Mouse (Mus musculus) layer of hippocampus, adult 9-11 months (tissue): ENCODE results near the gene Sap25.

Experiments
- DNase-seq: peaks from one replicate; pipeline ENCODE4 v3.0.0; 2022

Sap25 gene

DNA sequence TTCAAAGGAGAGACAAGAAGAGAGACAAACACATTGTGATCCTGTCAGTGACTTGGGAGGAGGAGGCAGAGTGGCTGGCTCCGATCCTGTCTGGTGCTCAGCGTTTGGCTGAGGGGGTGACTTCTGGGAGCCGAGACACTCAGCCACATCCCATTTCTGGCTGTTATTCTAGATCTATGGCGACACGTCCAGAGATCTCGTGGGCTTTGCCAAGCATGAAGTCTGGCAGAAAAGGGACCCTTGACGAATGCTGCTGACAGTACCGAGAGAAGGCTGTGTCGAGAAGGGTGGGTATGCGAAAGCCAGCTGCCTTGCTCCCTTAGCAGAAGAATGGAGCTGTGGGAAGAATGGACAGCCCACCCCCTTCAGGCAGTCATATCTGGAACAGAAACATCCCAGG lies 27.8 kb downstream of the Sap25 start:
- no peak for DNase-seq

DNA sequence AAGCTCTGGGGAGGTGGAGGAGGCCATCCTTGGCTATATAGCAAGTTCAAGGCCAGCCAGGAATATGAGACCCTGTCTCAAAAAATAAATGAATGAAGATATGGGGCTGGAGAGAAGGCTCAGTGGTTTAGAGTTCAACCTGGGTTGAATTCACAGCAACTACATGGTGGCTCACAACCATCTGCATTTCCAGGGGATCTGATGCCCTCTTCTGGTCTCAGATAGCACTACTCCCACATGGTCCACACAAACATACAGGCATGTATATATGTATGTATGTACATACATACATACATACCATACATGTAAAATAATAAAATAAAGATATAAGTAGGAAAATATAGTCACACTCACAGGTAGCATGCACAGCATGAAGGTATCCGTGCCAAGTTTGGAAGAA lies 29.1 kb downstream of the Sap25 start:
- DNase-seq, result no peak

DNA sequence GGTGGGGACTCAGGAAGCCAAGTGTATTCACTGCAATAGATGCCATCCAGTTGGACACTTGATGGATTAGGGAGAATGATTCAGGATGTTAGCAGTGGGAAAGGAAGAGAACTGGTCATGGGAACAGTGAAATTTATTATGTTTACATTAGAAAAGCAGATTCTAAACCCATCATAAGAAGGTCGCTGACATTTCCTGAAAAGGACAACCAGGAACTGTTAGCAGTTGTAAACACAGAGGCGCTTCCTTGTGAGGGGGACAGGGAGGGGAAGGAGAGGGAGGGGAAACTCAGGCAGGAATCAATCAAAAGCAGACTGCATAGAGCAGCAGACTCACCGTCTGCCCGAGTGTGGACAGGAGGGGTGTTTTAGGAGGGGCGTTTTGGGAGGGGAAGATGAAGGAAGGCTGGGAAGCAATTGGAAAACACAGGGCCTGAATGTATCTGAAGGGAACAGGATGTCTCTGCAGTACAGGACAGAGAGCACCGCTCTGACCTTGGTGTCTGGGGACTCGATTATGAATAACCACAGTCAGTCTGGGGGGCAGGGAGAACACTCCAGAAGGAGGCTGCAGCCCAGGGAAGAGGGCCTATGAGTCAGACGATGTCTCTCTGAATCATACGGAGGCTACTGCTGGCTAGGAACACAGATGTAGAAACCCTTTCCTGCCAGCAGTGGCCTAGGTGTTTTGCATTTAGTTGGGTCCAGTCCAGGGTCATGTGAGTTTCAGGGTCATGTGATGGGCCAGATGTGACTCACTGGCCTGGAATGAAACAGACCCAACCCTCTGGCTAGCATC lies 30.5 kb downstream of the Sap25 start:
- DNase-seq, result no peak

GRCm38 (mm10) chr5:137672361-137672760 lies 31.2 kb downstream of the Sap25 start:
- no peak for DNase-seq

- no peak for DNase-seq
Measured at GRCm38 (mm10) chr5:137673015-137673414, 31.9 kb downstream of the Sap25 start.

- DNase-seq, result no peak
Measured at GRCm38 (mm10) chr5:137674786-137675185, 33.7 kb downstream of the Sap25 start.

GRCm38 (mm10) chr5:137677859-137678258 lies 36.7 kb downstream of the Sap25 start:
- peak; percentile 37 for DNase-seq

- DNase-seq, result no peak
Measured at GRCm38 (mm10) chr5:137678736-137679135, 37.6 kb downstream of the Sap25 start.

DNA sequence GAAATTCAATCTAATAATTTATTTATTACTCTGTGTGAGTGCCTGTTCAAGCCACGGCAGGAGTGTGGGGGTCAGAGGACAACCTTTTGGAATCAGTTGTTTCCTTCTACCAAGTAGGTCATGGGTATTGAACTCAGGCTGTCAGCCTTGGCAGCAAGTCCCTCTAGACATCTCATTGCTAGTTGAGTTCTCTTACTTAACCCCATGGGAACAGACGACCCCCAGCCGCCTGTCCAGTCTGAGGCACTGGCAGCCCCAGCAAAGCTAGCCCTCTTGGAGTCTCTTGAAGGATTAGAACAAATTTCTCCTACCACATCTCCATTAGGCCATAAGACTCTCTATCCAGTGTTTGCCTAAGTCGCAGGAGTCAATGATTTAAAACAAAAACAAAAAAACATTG lies 38.6 kb downstream of the Sap25 start:
- DNase-seq, result no peak

GRCm38 (mm10) chr5:137682526-137682925 lies 41.4 kb downstream of the Sap25 start:
- peak; percentile 32 for DNase-seq

DNA sequence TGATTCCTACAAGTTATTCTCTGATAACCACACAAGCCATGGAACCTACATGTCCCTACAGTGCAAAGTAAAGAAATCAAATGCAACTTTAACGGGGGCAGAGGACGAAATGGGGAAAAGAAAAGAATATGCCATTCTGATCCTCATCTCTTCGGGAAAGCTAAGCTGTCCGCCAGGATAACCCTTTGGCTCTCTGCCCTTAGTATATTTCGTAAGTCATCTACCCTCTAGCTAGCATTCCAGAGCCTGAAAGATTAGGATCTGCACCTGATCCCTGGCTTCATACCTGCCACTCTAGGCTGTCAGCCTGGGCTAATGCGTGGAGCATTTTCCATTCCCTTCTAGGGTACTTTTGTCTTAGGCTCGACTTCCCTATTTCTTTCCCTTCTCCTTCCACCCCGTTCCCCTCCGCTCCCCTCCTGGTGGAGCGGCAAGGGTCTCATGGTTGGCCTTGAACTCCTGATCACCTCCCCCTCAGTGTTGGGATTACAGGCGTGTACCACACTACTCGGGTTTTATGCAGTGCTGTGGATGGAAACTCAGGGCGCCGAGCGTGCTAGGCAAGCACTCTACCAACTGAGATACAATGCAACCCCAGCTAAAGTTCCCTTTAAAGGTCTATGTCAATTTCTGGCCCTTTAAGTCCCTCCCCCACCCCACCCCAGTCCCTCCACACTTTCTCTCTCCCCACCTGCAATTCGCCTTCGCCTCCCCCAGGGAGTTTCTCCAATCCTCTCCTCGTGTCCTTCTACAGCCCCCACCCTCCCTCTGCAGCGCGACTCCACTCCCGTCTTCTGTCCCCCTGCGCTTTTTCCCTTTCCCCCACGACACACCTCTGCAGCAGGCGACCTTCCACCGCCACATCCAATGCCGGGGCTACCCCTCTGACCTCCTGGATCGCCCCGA lies 42.5 kb downstream of the Sap25 start:
- no peak for DNase-seq

GRCm38 (mm10) chr5:137684294-137685123 lies 43.4 kb downstream of the Sap25 start, which contains the start of gene Agfg2:
TSS of gene Agfg2 (minus strand) at chr5:137684726.
- DNase-seq, result peak; percentile 100

DNA sequence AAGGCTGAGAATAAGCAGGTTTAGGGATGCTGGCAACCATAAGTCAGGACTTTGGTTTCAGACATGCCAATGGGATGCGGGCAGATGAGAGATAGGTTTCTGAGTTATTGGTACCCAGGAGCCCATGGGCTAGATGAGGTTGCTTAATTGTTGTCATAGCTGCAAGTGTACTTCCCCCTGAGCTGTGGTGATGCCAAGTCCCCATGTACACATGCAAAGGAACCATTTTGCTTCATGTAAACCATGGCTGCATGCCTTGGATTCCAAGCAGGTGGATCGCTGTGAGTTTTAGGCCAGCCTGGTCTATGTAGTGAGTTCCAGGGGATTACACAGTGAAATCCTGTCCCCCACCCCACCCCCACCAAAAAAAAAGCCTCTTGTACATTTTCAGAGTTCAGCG lies 44.5 kb downstream of the Sap25 start:
- DNase-seq, result no peak

DNA sequence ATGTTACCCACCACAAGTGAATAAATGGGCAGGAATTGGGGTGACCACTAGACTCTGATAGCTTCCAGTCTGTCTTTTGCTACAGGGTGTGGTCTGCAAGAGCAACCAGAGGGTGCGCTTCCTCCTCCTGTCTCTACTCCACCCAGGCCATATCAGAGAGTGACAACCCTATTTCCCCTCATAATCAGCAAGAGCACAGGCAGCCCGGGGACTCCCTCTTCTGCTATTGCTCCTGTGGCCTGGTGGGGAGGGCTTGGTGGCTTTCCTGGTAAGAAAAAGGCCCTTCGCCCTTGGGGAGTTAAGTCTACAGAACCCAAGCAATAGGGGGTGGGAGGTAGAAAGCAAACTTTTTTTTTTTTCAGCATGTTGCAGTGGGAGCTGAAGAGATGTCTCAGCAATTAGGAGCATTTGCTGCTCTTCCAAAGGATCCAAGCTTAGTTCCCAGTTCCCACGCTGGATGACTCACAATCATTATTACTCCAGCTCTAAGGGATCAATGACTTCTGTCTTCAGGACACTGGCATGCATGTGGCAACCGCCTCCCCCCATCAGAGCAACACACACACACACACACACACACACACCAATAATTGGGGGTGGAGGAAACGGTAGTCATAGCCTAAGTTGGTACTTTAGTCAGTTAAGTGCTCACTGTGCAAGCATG lies 45.1 kb downstream of the Sap25 start:
- DNase-seq, result no peak

DNA sequence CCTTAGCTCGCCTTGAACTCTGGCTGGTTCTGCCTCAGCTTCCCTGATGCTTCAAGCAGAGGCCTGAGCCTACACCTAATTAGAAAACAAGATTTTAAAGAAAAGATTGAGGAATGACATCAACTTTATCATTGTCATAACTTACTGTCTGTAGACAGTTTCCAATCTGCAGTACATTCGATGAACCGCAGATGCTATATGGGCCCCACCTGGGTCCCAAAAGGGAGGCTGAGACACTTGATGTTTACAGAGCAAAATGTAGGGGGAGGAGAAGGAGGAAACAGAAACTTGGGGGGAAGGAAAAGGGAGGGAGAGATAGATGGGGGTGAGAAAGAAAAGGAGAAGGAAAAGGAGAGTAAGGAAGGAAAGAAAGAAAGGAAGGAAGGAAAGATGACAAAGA lies 48.8 kb downstream of the Sap25 start:
- no peak for DNase-seq

GRCm38 (mm10) chr5:137690531-137690930 lies 49.4 kb downstream of the Sap25 start:
- no peak for DNase-seq

- no peak for DNase-seq
Measured at GRCm38 (mm10) chr5:137691881-137692280, 50.7 kb downstream of the Sap25 start.
